8 mouse cellular contexts compared by ENCODE assay signal in the genomic region with DNA sequence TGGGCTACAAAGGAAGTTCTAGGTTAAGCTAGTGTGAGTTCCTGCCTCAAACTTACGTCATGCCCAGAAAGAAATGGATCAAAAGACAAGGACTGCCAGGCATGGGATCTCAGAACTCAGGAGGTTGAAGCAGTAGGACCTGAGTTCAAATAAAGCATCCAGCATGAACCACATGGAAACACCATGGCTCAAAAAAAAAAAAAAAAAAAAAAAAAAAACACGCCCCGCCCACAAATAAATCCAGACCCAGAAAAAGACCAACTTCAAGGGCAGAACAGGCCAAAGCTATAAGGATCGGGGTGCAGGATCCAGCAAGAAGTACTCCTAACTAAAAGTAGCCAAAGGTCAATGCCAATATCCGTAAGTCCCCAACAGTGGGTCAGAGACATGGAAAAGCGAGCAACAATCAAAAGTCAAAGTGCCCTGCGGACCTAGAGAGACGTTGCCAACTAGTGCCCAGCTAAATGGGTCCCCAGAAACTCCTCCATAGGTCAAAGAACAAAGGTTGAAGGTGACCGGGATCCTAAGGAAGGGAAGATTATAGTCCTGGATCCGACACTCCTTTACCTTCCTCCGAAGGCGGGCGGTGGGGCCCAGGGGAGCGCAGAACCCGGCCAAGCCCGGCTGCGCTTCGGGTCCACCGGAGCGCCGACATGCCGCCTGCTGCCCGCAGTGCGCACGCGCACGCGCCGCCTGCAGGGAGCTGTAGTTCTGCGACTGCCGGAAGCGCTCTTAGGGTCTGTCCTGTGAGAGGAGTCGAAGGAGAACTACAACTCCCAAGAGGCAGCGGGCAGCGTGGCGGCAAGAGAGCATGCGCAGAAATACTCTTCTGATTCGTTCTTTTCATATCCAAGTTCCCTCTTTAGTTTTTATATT. TPM values are rescaled to one million over a fixed set of nuclear protein-coding genes. Genes with fewer than 3 reads are reported as not detected.
DNase-seq lines count a peak whose midpoint lies in the region; ATAC-seq and TF ChIP-seq lines count a peak whose summit lies in the region.

A gene (minus strand): TSS at position 684 of the 876 bp plus-strand sequence.

- peak within 1 kb of the TSS; percentile 56 for H3K4me2 ChIP-seq in forebrain, embryonic 16.5 days (ENCODE audit: low read length)
- peak within 1 kb of the TSS; percentile 73 for H3K4me2 ChIP-seq in lung, embryonic 14.5 days

- peak within 1 kb of the TSS; percentile 74 for H3K9ac ChIP-seq in forebrain, embryonic 16.5 days (replicated peaks; ENCODE audit: low read depth, low read length)
- peak within 1 kb of the TSS; percentile 57 for H3K9ac ChIP-seq in lung, embryonic 14.5 days

- H3K27ac ChIP-seq in forebrain, embryonic 16.5 days (ENCODE audit: low read length): no peak within 1 kb of the TSS
- H3K27ac ChIP-seq in layer of hippocampus, adult 2 months: peak within 1 kb of the TSS; percentile 86
- no peak within 1 kb of the TSS for H3K27ac ChIP-seq in lung, embryonic 14.5 days (ENCODE audit: low read depth)
- H3K27ac ChIP-seq in olfactory bulb, adult 2 months (ENCODE audit: insufficient read depth, low read depth, low read length): no peak within 1 kb of the TSS
- H3K27ac ChIP-seq in thymus, adult 2 months (ENCODE audit: control insufficient read depth, insufficient read depth, low read length): no peak within 1 kb of the TSS

- ATAC-seq in G1E (ENCODE audit: extremely low read depth, insufficient number of reproducible peaks, low FRiP score, poor library complexity, severe bottlenecking): peak; percentile 96
- ATAC-seq in forebrain, embryonic 16.5 days: peak; percentile 99
- ATAC-seq in lung, embryonic 14.5 days (ENCODE audit: insufficient read depth): peak; percentile 98

- peak; percentile 95 for DNase-seq in G1E (ENCODE audit: low spot score)
- DNase-seq in cerebellum, adult 18-20 months: peak; percentile 96 to 97
- peak; percentile 91 to 92 for DNase-seq in heart, postnatal 36 days
- DNase-seq in layer of hippocampus, adult 2 months (ENCODE audit: low spot score in 2 of 2): peak; percentile 95 to 98
- DNase-seq in lung, embryonic 14.5 days: peak; percentile 99
- DNase-seq in thymus, adult 2 months: peak; percentile 94

- H3K4me1 ChIP-seq in G1E (ENCODE audit: insufficient read depth, low read depth, low read length): peaks cover 32% of the 10 kb centered on the region
- peaks cover 10% of the 10 kb centered on the region for H3K4me1 ChIP-seq in forebrain, embryonic 16.5 days (replicated peaks; ENCODE audit: control insufficient read depth, insufficient read depth, low read length)
- no peaks in the 10 kb centered on the region for H3K4me1 ChIP-seq in lung, embryonic 14.5 days (ENCODE audit: insufficient read depth)
- H3K4me1 ChIP-seq in olfactory bulb, adult 2 months (ENCODE audit: control insufficient read depth, insufficient read depth, low read length): peaks cover 4% of the 10 kb centered on the region; the same call in 1 of the 2 replicates
- H3K4me1 ChIP-seq in thymus, adult 2 months (replicated peaks; ENCODE audit: control insufficient read depth, insufficient read depth, low read length): peaks cover 9% of the 10 kb centered on the region

- H3K9me3 ChIP-seq in G1E (replicated peaks): no peaks in the 10 kb centered on the region
- H3K9me3 ChIP-seq in forebrain, embryonic 16.5 days (ENCODE audit: control insufficient read depth, low read length): no peaks in the 10 kb centered on the region
- H3K9me3 ChIP-seq in lung, embryonic 14.5 days (ENCODE audit: low read depth, low read length): no peaks in the 10 kb centered on the region

- intact Hi-C loops in heart, postnatal 36 days (cut with DNase I): no loop called here

- H3K36me3 ChIP-seq in G1E (replicated peaks): peaks cover 43% of the 10 kb centered on the region
- H3K36me3 ChIP-seq in forebrain, embryonic 16.5 days (ENCODE audit: control insufficient read depth, insufficient read depth): peaks cover 16% of the 10 kb centered on the region
- H3K36me3 ChIP-seq in lung, embryonic 14.5 days (ENCODE audit: insufficient read depth): peaks cover 27% of the 10 kb centered on the region
- peaks cover 12% of the 10 kb centered on the region; the same call in 1 of the 2 replicates for H3K36me3 ChIP-seq in thymus, adult 2 months (ENCODE audit: control insufficient read depth, insufficient read depth, low read length)

- no peak for TF ChIP-seq CTCF in G1E (IDR thresholded peaks at IDR 0.05; ENCODE audit: low read depth, low read length)
- peak; percentile 77 for TF ChIP-seq CTCF in layer of hippocampus, adult 2 months (conservative IDR thresholded peaks at IDR 0.05)
- peak; percentile 54 for TF ChIP-seq CTCF in lung, embryonic 14.5 days (IDR thresholded peaks at IDR 0.05; ENCODE audit: low read depth)
- TF ChIP-seq CTCF in olfactory bulb, adult 2 months (IDR thresholded peaks at IDR 0.05; ENCODE audit: insufficient read depth, low read depth, low read length): no peak
- TF ChIP-seq CTCF in thymus, adult 2 months (IDR thresholded peaks at IDR 0.05; ENCODE audit: borderline replicate concordance, control insufficient read depth, extremely low read depth, insufficient read depth, low read length, poor library complexity): peak; percentile 61; the same call in 1 of the 2 replicates

- 3% methylated on average over 38 of the region's 38 CpGs for WGBS in forebrain, embryonic 16.5 days
- 3% methylated on average over 38 of the region's 38 CpGs for WGBS in lung, embryonic 14.5 days
- 2% methylated on average over 38 of the region's 38 CpGs for WGBS in olfactory bulb, adult 2 months
- WGBS in thymus, adult 2 months: 2% methylated on average over 38 of the region's 38 CpGs

- no peaks in the 10 kb centered on the region for H3K27me3 ChIP-seq in G1E (ENCODE audit: insufficient read depth, low read length)
- H3K27me3 ChIP-seq in forebrain, embryonic 16.5 days (replicated peaks; ENCODE audit: control insufficient read depth, insufficient read depth, low read length): no peaks in the 10 kb centered on the region
- no peaks in the 10 kb centered on the region for H3K27me3 ChIP-seq in lung, embryonic 14.5 days (ENCODE audit: insufficient read depth, low read length)
- no peaks in the 10 kb centered on the region for H3K27me3 ChIP-seq in thymus, adult 2 months (ENCODE audit: control insufficient read depth, insufficient read depth, low read length)

- H3K4me3 ChIP-seq in G1E (ENCODE audit: low read depth, low read length): peak within 1 kb of the TSS; percentile 74
- peak within 1 kb of the TSS; percentile 73 for H3K4me3 ChIP-seq in forebrain, embryonic 16.5 days (replicated peaks; ENCODE audit: low read length)
- H3K4me3 ChIP-seq in layer of hippocampus, adult 2 months: peak within 1 kb of the TSS; percentile 82
- H3K4me3 ChIP-seq in lung, embryonic 14.5 days (ENCODE audit: low read depth, low read length): peak within 1 kb of the TSS; percentile 60
- peak within 1 kb of the TSS; percentile 70 for H3K4me3 ChIP-seq in olfactory bulb, adult 2 months (ENCODE audit: insufficient read depth, low read depth, low read length)
- peak within 1 kb of the TSS; percentile 66 for H3K4me3 ChIP-seq in thymus, adult 2 months (ENCODE audit: control insufficient read depth, insufficient read depth, low read length)

- TF ChIP-seq POLR2A in olfactory bulb, adult 2 months (IDR thresholded peaks at IDR 0.05; ENCODE audit: insufficient read depth, low read depth, low read length): peak; percentile 93
- peak; percentile 79 for TF ChIP-seq POLR2A in thymus, adult 2 months (IDR thresholded peaks at IDR 0.05; ENCODE audit: control insufficient read depth, extremely low read depth, insufficient read depth, low read length, poor library complexity)

RNA-seq across cellular contexts. Expression of the gene that starts here (rescaled TPM):
- total RNA-seq in G1E (2014; fragmentation: Nextera tagmentation) (44.5 and 50.5 TPM in 2 replicates), G1E (2017) (16.7 and 17.1 TPM in 2 replicates)
- 45.3 and 45.5 TPM in 2 replicates for polyA plus RNA-seq in G1E (2012)
- 47.1 and 50.0 TPM in 2 replicates for polyA plus RNA-seq in forebrain, embryonic 16.5 days (2015; fragmentation: Nextera tagmentation; extraction: Ambion mirVana)
- total RNA-seq in heart, postnatal 36 days (2021): 10 to 100 TPM; 42.3 to 48.0 TPM
- total RNA-seq in layer of hippocampus, adult 2 months (2021): 10 to 100 TPM; 44.5 to 50.6 TPM
- 44.2 and 44.6 TPM in 2 replicates for polyA plus RNA-seq in lung, embryonic 14.5 days (2014; fragmentation: Nextera tagmentation; extraction: Ambion mirVana)
- not detected in 2 replicates for polyA plus RNA-seq in olfactory bulb, adult 2 months (2012; ENCODE audit: insufficient read depth, insufficient read length, low replicate concordance, missing spikeins)
- 104 and 109 TPM in 2 replicates for polyA plus RNA-seq in thymus, adult 2 months (2012; rRNA removed)

Comparison
In these comparisons a context has a peak if more than half of its experiments do, and no peak if none do; other contexts are left out.
1. RNA of the gene that starts here (polyA plus RNA-seq): 104 to 109 TPM in thymus, adult 2 months, 47.1 to 50.0 TPM in forebrain, embryonic 16.5 days, 45.3 to 45.5 TPM in G1E and 44.2 to 44.6 TPM in lung, embryonic 14.5 days; not detected in olfactory bulb, adult 2 months; every median in the first group is over 10 times any median in the second.
2. CTCF ChIP-seq: peak in layer of hippocampus, adult 2 months (single experiment), lung, embryonic 14.5 days (single experiment) and thymus, adult 2 months (single experiment); none in G1E (single experiment) and olfactory bulb, adult 2 months (single experiment).
3. Peak in every context shown above with its lines, with median percentiles within 50 percentile points of each other: ATAC-seq, DNase-seq and H3K4me3 ChIP-seq.